Mouse (Mus musculus): ENCODE measurements at regions not wholly inside any gene's neighbourhood (a gene's known extent, or its start where the extent isn't known, plus 50 kb on each side); places are given as distances from the start of the nearest gene placed in this dataset.

DNA sequence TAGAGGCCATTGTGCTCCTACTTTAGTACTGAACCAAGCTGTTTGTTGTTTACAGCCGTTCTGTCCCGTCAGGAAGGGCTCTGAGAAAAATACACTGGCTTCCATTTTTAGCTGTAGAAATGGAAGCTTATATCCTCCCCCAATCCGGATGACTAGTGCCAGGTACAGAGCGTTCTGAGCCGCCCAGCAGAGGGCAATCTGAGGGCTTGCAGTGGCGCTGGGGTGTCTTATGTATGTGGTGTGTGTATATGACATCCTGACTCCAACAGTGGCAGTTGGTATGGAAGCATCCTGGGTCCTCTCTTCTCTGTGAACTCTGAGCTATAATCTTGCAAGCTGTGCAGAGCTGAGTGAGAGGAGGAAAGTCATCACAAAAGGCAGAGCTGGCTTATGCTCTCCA is 389.0 kb downstream of the Rps24 start:
- peak; percentile 30 for DNase-seq (ENCODE audit: low read depth, low spot score)

DNA sequence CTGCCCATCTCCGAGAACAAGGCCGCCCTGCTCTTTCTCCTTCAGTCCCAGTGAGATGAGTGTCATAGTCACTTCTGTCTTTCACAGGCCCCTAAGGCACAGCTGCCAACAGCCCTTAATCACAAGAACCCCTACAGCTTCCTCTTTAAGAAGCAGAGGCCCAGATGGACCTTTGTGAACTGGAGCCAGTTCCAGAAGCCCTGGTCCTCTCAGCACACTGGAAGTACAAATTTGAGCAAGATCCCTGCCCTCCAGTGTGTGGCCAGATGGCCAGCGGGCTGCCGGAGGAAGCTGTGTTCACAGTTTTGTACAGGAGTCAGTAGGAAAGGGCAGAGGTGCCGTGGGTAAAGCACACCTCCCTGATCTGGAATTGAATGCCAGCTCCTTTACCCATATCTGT is 389.6 kb downstream of the Rps24 start:
- DNase-seq (ENCODE audit: low read depth, low spot score) = no peak

- no peak for DNase-seq (ENCODE audit: low read depth, low spot score)
These were observed 390.9 kb downstream of the Rps24 start for GRCm38 (mm10) chr14:24877853-24878252.

GRCm38 (mm10) chr14:24886164-24886563 is 399.2 kb downstream of the Rps24 start:
- DNase-seq (ENCODE audit: low read depth, low spot score) = no peak

DNA sequence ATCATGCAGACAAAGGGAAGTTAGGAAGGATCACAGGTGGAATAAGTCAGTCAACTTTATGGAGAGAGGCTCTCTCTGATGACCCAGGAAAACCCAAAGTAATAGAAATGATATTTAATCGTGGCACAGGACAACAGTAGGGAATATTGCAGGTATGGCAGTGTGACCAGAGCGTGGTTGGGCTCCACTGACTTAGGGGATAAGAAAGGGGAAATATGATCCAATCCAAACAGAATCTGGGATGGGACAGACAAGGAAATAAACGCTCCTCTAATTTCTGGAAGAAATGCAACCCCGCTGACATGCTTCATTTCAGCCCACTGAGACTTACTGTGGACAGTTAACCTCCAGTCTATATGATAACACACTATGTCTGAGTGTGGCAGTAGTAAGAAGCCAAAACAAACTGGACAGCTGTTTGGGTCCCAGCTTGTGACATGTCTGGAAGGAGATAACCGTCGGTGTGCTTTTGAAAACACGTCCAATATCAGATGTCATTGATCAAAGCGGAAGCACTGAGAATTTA is 400.0 kb downstream of the Rps24 start:
- no peak for DNase-seq (ENCODE audit: low read depth, low spot score)

- no peak for DNase-seq (ENCODE audit: low read depth, low spot score)
These were observed 403.9 kb downstream of the Rps24 start for GRCm38 (mm10) chr14:24890856-24891255.

DNA sequence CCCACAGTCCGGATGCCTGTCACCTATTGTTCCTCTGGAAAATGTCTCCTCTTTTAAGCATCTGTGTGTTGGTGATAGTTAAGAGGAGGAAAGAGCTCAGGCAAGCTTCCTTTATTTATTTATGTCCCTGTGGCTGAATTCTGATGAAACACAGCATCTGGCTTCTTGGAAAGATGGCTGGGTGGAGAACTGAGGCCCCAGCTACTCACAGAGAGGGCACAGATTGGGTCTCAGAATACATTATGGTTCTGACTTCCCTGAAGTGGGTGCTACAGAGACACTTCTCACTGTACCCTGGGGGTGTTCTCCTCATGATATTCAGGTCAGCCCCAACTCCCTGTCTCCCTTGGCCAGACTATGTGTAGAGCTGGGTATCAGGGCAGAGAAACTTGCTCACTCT is 408.3 kb downstream of the Rps24 start:
- DNase-seq (ENCODE audit: low read depth, low spot score) = no peak

- no peak for DNase-seq (ENCODE audit: low read depth, low spot score)
These were observed 409.8 kb downstream of the Rps24 start for GRCm38 (mm10) chr14:24896681-24897080.

GRCm38 (mm10) chr14:24900501-24901179 is 413.7 kb downstream of the Rps24 start:
- DNase-seq (ENCODE audit: low read depth, low spot score) = no peak

DNA sequence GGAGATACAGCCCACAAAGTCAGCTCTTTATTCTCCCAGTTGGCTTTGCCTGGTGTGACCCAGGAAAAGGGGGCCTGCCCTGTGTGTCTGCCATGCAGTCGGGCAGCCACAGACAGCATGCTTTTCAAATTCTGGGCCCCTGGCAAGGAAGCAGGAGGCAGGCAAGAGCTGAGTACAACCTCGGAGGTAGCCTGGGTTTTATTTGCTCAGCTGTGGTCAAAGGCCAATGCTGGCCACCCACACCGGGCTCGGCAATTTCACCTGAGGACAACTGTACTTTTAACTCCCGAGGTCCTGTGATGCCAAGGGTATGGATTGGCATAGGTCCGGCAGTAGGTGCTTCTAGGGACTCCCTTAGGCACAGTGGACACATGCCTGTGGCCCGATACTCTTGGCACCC is 414.8 kb downstream of the Rps24 start:
- no peak for DNase-seq (ENCODE audit: low read depth, low spot score)

GRCm38 (mm10) chr14:24902870-24903269 is 415.9 kb downstream of the Rps24 start:
- peak; percentile 69 for DNase-seq (ENCODE audit: low read depth, low spot score)

DNA sequence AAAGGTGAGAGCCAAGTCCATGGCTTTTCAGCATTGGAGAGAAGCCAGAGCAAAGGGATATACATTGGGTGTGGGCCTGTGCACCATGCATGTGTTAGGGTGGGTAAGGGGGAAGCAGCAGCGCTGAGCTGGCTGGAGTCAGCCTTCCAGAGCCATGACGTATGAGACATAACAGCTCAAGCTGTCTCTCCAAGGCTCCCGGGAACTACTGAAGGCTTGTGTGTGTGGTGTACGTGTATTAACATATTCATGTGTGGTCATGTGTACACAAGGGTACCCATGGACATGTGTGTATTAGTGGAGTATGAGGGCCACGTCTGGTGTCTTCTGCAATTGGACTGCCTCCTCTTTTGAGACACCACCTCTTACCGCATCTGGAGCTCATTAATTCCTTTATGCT is 417.8 kb downstream of the Rps24 start:
- DNase-seq (ENCODE audit: low read depth, low spot score) = no peak

DNA sequence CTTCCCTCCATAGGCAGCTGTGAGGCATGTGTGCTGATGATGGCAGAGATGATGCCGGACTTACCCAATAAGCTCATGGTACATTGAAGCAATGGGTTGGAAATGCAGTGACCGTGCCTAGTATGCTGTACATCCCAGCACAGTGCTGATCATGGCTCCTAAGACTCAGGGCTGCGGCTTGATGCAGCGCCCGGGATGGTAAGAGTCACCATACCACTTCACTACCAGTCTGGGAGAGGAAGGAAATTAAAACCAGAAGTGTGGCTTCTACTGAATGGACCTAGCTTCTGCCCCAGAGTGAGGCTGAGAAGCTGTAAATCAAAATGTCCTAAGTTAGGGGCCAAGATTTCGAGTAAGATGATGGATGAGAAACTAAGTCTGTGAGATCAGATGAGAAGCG is 420.0 kb downstream of the Rps24 start:
- no peak for DNase-seq (ENCODE audit: low read depth, low spot score)

DNA sequence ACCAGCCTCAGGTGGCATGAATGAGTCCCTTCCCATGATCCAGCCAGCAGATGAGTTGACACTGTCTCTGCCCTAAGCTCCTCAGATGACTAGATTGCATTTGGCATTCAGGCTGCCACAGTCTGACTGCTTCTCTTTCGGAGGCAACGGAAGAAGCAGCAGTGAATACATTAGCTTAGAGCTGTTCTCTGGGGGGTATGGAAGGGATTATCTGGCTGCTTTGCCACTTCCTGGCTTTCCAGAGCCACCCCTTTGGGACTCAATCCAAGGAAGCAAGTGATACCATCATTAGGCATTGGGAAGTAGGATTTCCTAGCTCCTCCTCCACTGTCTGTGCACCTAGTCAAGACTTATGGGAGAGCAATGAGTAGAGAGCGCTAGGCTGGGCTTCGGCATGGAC is 421.5 kb downstream of the Rps24 start:
- no peak for DNase-seq (ENCODE audit: low read depth, low spot score)

GRCm38 (mm10) chr14:24911621-24912020 is 424.7 kb downstream of the Rps24 start:
- peak; percentile 23 for DNase-seq (ENCODE audit: low read depth, low spot score)

GRCm38 (mm10) chr14:24919056-24919455 is 432.1 kb downstream of the Rps24 start:
- DNase-seq (ENCODE audit: low read depth, low spot score) = no peak

- no peak for DNase-seq (ENCODE audit: low read depth, low spot score)
These were observed 435.1 kb downstream of the Rps24 start for GRCm38 (mm10) chr14:24922006-24922405.

DNA sequence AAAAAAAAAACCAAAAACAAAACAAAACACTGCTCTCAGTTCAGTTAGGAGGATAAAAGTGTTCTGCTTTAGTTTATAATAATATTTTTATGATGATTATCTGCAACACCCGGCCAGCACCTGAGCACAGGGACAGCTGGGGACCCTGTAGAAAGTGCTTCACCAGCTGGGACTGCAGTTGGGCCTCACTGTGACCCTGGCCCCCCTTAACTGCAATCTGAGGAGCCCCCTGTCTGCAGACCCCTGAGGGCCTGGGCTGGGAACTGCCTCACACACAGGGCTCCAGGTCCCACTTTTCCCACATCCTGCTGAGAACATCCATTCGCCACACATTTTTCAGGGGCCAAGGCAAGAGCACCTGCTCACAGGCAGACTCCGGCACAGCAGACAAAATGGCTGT is 437.6 kb downstream of the Rps24 start:
- no peak for DNase-seq (ENCODE audit: low read depth, low spot score)

GRCm38 (mm10) chr14:24926086-24927048 is 439.4 kb downstream of the Rps24 start:
- no peak for DNase-seq (ENCODE audit: low read depth, low spot score)

DNA sequence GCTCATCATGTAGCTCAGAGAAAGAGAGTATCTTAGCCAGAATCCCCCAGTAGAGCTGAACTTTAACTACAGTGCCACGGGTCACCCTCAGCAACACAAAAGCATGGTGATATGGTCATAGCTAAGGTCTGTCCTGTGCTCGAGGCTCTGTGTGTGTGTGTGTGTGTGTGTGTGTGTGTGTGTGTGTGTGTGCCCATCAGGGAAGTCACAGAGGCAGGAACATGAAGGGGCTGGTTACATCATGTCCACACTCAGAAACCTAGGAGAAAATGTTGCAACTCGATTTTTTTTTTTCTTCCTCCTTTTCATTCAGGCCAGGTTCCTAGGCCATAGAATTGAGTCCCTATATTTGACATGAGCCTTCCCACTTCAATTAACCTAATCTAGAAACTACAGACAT is 441.8 kb downstream of the Rps24 start:
- DNase-seq (ENCODE audit: low read depth, low spot score) = no peak

DNA sequence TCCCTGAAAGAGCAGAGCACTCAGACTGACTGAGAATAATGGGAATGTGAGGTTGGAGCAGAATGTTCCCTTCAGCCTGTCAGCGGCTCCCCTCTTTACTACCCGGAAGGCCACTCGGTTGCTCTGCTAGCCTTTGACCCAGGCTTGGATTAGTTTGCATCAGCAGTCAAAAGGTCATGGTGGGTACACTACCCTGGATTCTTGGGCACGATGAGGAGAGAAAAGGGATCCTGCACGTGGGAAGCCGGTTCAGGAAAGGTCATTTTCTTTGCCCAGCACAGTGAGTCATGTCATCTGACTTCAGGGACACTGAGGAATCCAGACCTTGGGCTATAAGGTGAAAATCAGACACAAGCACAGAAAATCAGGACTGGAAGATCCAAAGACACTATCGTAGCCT is 443.3 kb downstream of the Rps24 start:
- DNase-seq (ENCODE audit: low read depth, low spot score) = no peak

GRCm38 (mm10) chr14:24937876-24938275 is 451.0 kb downstream of the Rps24 start:
- no peak for DNase-seq (ENCODE audit: low read depth, low spot score)

DNA sequence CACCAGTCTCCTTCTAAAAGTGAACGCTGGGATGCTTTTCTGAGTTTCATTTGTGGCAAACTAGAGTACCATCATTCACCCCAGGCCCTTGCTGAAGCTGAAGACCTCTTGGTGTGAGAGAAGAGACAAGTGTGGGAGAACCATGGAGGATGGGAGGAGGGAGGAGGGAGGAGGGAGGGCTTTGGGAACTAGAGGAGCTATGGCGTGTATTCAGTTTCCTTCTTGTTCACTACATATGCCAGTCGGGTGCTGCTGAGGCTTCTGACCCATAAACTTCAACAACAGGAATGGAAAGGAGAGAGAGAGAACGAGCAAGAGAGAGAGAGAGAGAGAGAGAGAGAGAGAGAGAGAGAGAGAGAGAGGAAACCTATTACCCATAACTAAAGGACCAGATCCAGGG is 452.1 kb downstream of the Rps24 start:
- DNase-seq (ENCODE audit: low read depth, low spot score) = no peak

Data from skeletal muscle tissue, adult 2 months (tissue).